Mouse (Mus musculus) erythroblast, embryonic 14.5 days (primary cell): Measurements from ENCODE around the gene Farp1. TPM values are rescaled to one million over a fixed set of nuclear protein-coding genes. Genes with fewer than 3 reads are reported as not detected.

Source experiments
- H3K27me3 ChIP-seq: 2 replicates; pipeline ENCODE4 v1.6.1; 2012; ENCODE audit warnings: inconsistent platforms; ENCODE audit not compliant: control insufficient read depth
- H3K36me3 ChIP-seq: 2 replicates; pipeline ENCODE4 v1.6.1; 2012; ENCODE audit warnings: mild to moderate bottlenecking, inconsistent platforms; ENCODE audit not compliant: control insufficient read depth
- H3K4me1 ChIP-seq: 2 replicates; pipeline ENCODE4 v1.6.1; 2012; ENCODE audit warnings: inconsistent platforms; ENCODE audit not compliant: control insufficient read depth
- H3K4me3 ChIP-seq: replicated peaks from 2 replicates; pipeline ENCODE3; 2012; ENCODE audit warnings: moderate library complexity, mild to moderate bottlenecking, inconsistent platforms
- H3K9me3 ChIP-seq: 2 replicates; pipeline ENCODE4 v1.6.1; 2012; ENCODE audit warnings: low read length, inconsistent platforms, mixed read lengths; ENCODE audit not compliant: control insufficient read depth
- GATA1 ChIP-seq: IDR thresholded peaks from 2 replicates; pipeline ENCODE4 v1.6.1; 2012; ENCODE audit warnings: low read length, inconsistent platforms, mixed read lengths
- TAL1 ChIP-seq: IDR thresholded peaks from 3 replicates; pipeline ENCODE4 v1.6.1; 2012; ENCODE audit warnings: low read length, inconsistent platforms, mixed read lengths
- polyA plus RNA-seq: library from polyadenylated mRNA; stranded (reverse); fragments of >175 nt; gene quantifications from 2 replicates; pipeline ENCODE4 v1.2.3, GENCODE M21; 2012

Gene Farp1
- polyA plus RNA-seq, 1 experiment: not detected

- H3K4me3 ChIP-seq: no peak overlapping the region
- no peak for TF ChIP-seq GATA1
- TF ChIP-seq TAL1: no peak
- no peaks in the 10 kb centered on the region for H3K9me3 ChIP-seq
- no peaks in the 10 kb centered on the region for H3K27me3 ChIP-seq
- H3K36me3 ChIP-seq: peaks cover 94% of the 10 kb centered on the region
- peaks cover 8% of the 10 kb centered on the region for H3K4me1 ChIP-seq
These were observed 259.5 kb downstream of the Farp1 start for GRCm38 (mm10) chr14:121294484-121294883.

GRCm38 (mm10) chr14:121297103-121297502, 262.1 kb downstream of the Farp1 start:
- TF ChIP-seq GATA1 (no peak), TAL1 (no peak)
- Histone ChIP-seq H3K27me3 (no peaks in the 10 kb centered on the region), H3K36me3 (peaks cover 94% of the 10 kb centered on the region), H3K9me3 (no peaks in the 10 kb centered on the region), H3K4me3 (no peak overlapping the region), H3K4me1 (peaks cover 10% of the 10 kb centered on the region)

GRCm38 (mm10) chr14:121298537-121298936, 263.5 kb downstream of the Farp1 start:
- Histone ChIP-seq H3K27me3 (no peaks in the 10 kb centered on the region), H3K4me3 (no peak overlapping the region), H3K36me3 (peaks cover 94% of the 10 kb centered on the region), H3K9me3 (no peaks in the 10 kb centered on the region), H3K4me1 (peaks cover 10% of the 10 kb centered on the region)
- TF ChIP-seq TAL1 (no peak), GATA1 (no peak)

GRCm38 (mm10) chr14:121299093-121299492, 264.1 kb downstream of the Farp1 start:
- no peak for TF ChIP-seq TAL1
- TF ChIP-seq GATA1: no peak
- Histone ChIP-seq H3K36me3 (peaks cover 92% of the 10 kb centered on the region), H3K4me1 (peaks cover 10% of the 10 kb centered on the region), H3K9me3 (no peaks in the 10 kb centered on the region), H3K4me3 (no peak overlapping the region), H3K27me3 (no peaks in the 10 kb centered on the region)

- Histone ChIP-seq H3K36me3 (peaks cover 80% of the 10 kb centered on the region), H3K27me3 (no peaks in the 10 kb centered on the region), H3K4me1 (peaks cover 3% of the 10 kb centered on the region; the same call in 1 of the 2 replicates), H3K4me3 (no peak overlapping the region), H3K9me3 (no peaks in the 10 kb centered on the region)
- no peak for TF ChIP-seq TAL1
- TF ChIP-seq GATA1: no peak
These were observed 269.5 kb downstream of the Farp1 start for GRCm38 (mm10) chr14:121304523-121304922.

- TF ChIP-seq GATA1: no peak
- TF ChIP-seq TAL1: no peak
- Histone ChIP-seq H3K4me1 (peaks cover 10% of the 10 kb centered on the region), H3K9me3 (no peaks in the 10 kb centered on the region), H3K27me3 (no peaks in the 10 kb centered on the region), H3K36me3 (peaks cover 80% of the 10 kb centered on the region), H3K4me3 (no peak overlapping the region)
These were observed 270.5 kb downstream of the Farp1 start for GRCm38 (mm10) chr14:121305316-121306064.

- Histone ChIP-seq H3K4me1 (peaks cover 32% of the 10 kb centered on the region), H3K27me3 (no peaks in the 10 kb centered on the region), H3K9me3 (no peaks in the 10 kb centered on the region), H3K4me3 (no peak overlapping the region), H3K36me3 (peaks cover 59% of the 10 kb centered on the region)
- TF ChIP-seq GATA1 (no peak), TAL1 (no peak)
These were observed 274.9 kb downstream of the Farp1 start for GRCm38 (mm10) chr14:121309909-121310308.

GRCm38 (mm10) chr14:121310325-121311080, 275.5 kb downstream of the Farp1 start:
- Histone ChIP-seq H3K4me1 (peaks cover 34% of the 10 kb centered on the region), H3K9me3 (no peaks in the 10 kb centered on the region), H3K36me3 (peaks cover 65% of the 10 kb centered on the region), H3K4me3 (no peak overlapping the region), H3K27me3 (no peaks in the 10 kb centered on the region)
- TF ChIP-seq TAL1: no peak
- TF ChIP-seq GATA1: no peak

GRCm38 (mm10) chr14:121311083-121311482, 276.1 kb downstream of the Farp1 start:
- no peaks in the 10 kb centered on the region for H3K27me3 ChIP-seq
- TF ChIP-seq GATA1: no peak
- no peak for TF ChIP-seq TAL1
- no peaks in the 10 kb centered on the region for H3K9me3 ChIP-seq
- H3K4me3 ChIP-seq: no peak overlapping the region
- H3K36me3 ChIP-seq: peaks cover 67% of the 10 kb centered on the region
- peaks cover 35% of the 10 kb centered on the region for H3K4me1 ChIP-seq
